Mouse (Mus musculus) ES-E14 (cell line): ENCODE results near the gene Fadd.

Source experiments
- MAFK ChIP-seq: IDR thresholded peaks from 2 replicates; pipeline ENCODE4 v1.6.1; 2014; ENCODE audit warnings: mild to moderate bottlenecking, low read depth, low read length, inconsistent platforms; ENCODE audit not compliant: insufficient read depth
- ZNF384 ChIP-seq: IDR thresholded peaks from 2 replicates; pipeline ENCODE4 v1.6.1; 2012; ENCODE audit warnings: low read depth, low read length, inconsistent platforms

DNA sequence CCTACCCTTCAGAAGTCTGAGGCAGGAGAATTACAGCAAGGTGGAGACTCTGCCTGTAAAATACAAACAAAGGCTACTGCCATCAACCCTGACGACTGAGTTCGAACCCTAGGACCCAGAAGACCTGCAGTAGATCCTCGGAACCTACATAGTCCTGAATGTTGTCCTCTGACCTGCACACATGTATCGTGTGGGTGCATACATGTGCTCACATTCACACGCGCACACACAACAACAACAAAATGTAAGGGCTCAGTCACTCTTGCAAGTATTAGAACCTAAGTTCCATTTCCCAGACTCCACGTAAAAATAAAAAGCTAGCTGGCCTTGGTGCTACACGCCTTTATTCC is 28.2 kb downstream of the Fadd start:
- TF ChIP-seq ZNF384 (no peak), MAFK (no peak)
